Mouse (Mus musculus) spleen, postnatal 36 days (tissue): Measurements from ENCODE around the gene Cnnm2.

Experiments used
- DNase-seq, 2 experiments: peaks; one replicate each; pipeline ENCODE4 v3.0.0; 2022; ENCODE audit warnings: low spot score in 2 of 2, mixed read lengths in 1 of 2

Gene Cnnm2

GRCm38 (mm10) chr19:46848381-46849268 lies 87.2 kb downstream of the Cnnm2 start:
- no peak for DNase-seq

GRCm38 (mm10) chr19:46849443-46849997 lies 88.1 kb downstream of the Cnnm2 start:
- DNase-seq = peak; percentile 68 to 84

GRCm38 (mm10) chr19:46856232-46856631 lies 94.8 kb downstream of the Cnnm2 start:
- no peak for DNase-seq

- DNase-seq = no peak
Observed at GRCm38 (mm10) chr19:46856780-46857179, 95.4 kb downstream of the Cnnm2 start.

- DNase-seq = no peak
Observed at GRCm38 (mm10) chr19:46857277-46857989, 96.0 kb downstream of the Cnnm2 start.

GRCm38 (mm10) chr19:46858200-46858599 lies 96.8 kb downstream of the Cnnm2 start:
- DNase-seq = no peak

- no peak for DNase-seq
Observed at GRCm38 (mm10) chr19:46862556-46862955, 101.2 kb downstream of the Cnnm2 start.

- DNase-seq = peak; percentile 17 to 41
Observed at GRCm38 (mm10) chr19:46863236-46863927, 102.0 kb downstream of the Cnnm2 start.

GRCm38 (mm10) chr19:46864079-46864478 lies 102.7 kb downstream of the Cnnm2 start:
- DNase-seq = no peak

- DNase-seq = no peak
Observed at GRCm38 (mm10) chr19:46864731-46865331, 103.4 kb downstream of the Cnnm2 start.

GRCm38 (mm10) chr19:46865381-46865780 lies 104.0 kb downstream of the Cnnm2 start:
- DNase-seq = no peak

GRCm38 (mm10) chr19:46869049-46869448 lies 107.7 kb downstream of the Cnnm2 start:
- no peak for DNase-seq

- peak; percentile 69 to 78 for DNase-seq
Observed at GRCm38 (mm10) chr19:46869526-46869925, 108.1 kb downstream of the Cnnm2 start.

GRCm38 (mm10) chr19:46871096-46871495 lies 109.7 kb downstream of the Cnnm2 start:
- DNase-seq = no peak

GRCm38 (mm10) chr19:46871651-46872050 lies 110.3 kb downstream of the Cnnm2 start:
- no peak for DNase-seq

- DNase-seq = no peak
Observed at GRCm38 (mm10) chr19:46873924-46874323, 112.5 kb downstream of the Cnnm2 start.

- DNase-seq = peak; percentile 68 to 72
Observed at GRCm38 (mm10) chr19:46875790-46876189, 114.4 kb downstream of the Cnnm2 start.

GRCm38 (mm10) chr19:46877886-46878285 lies 116.5 kb downstream of the Cnnm2 start:
- no peak for DNase-seq

- peak; percentile 47 to 60 for DNase-seq
Observed at GRCm38 (mm10) chr19:46878346-46878745, 117.0 kb downstream of the Cnnm2 start.

GRCm38 (mm10) chr19:46879876-46880275 lies 118.5 kb downstream of the Cnnm2 start:
- no peak for DNase-seq

- DNase-seq = no peak
Observed at GRCm38 (mm10) chr19:46885365-46885764, 124.0 kb downstream of the Cnnm2 start.
